8 mouse cellular contexts compared by ENCODE assay signal in the genomic region with DNA sequence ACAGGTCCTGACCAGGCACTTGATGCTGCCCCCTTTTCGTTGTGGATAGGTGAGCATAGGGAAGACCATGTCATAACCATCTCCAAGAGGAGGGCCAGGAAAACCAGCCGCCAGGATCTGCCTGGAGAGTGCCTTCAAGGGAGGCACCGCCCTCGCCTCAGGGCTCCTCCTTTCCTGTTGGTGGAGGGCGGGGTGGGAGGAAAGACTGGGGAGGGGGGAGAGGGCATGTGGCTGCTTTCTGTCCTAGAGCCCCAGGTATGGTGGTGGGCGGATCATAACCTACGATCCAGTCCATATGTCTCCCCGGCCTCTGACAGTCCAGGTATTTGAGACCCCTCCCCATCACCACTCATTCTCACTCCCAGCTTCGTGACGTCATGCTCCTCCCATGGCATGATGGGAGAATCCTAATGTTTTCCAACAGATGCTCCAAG. TPM values are rescaled to one million over a fixed set of nuclear protein-coding genes. Genes with fewer than 3 reads are reported as not detected.
DNase-seq lines count a peak whose midpoint lies in the region; ATAC-seq and TF ChIP-seq lines count a peak whose summit lies in the region.

No protein-coding gene starts in this region.

- intact Hi-C loops in left cerebral cortex, postnatal 36 days (cut with DNase I), result loop anchor here (5.0 kb wide), 1 partner anchor 61 kb away; no protein-coding TSS in a partner anchor
- intact Hi-C loops in gastrocnemius, adult 2 months (cut with DNase I), result no loop called here

- 0 out of 2 replicates have a peak, but pooled peaks have one; percentile 17 for ATAC-seq in lung, embryonic 16.5 days (ENCODE audit: low read depth)
- ATAC-seq in hindbrain, embryonic 12.5 days (ENCODE audit: low FRiP score), result peak; percentile 72

- no peak for DNase-seq in lung, adult 2 months
- DNase-seq in left cerebral cortex, postnatal 36 days (ENCODE audit: low spot score in 2 of 2), result peak; percentile 81
- DNase-seq in right cerebral cortex, adult 2 months (ENCODE audit: low spot score in 2 of 2), result peak; percentile 82 to 88
- DNase-seq in gastrocnemius, adult 2 months, result no peak
- no peak for DNase-seq in gastrocnemius, adult 18-20 months (ENCODE audit: low spot score)
- DNase-seq in heart, embryonic 10.5 days (ENCODE audit: low spot score), result no peak

- no peak overlapping the region for H3K27ac ChIP-seq in lung, embryonic 16.5 days (ENCODE audit: low read length)
- peak overlapping the region; percentile 86 for H3K27ac ChIP-seq in hindbrain, embryonic 12.5 days
- no peak overlapping the region for H3K27ac ChIP-seq in gastrocnemius, adult 2 months
- no peak overlapping the region for H3K27ac ChIP-seq in heart, embryonic 10.5 days

- no peak overlapping the region for H3K4me2 ChIP-seq in lung, embryonic 16.5 days (ENCODE audit: low read depth, low read length)
- H3K4me2 ChIP-seq in hindbrain, embryonic 12.5 days (replicated peaks), result peak overlapping the region; percentile 87

- H3K4me3 ChIP-seq in lung, embryonic 16.5 days (ENCODE audit: low read length), result no peak overlapping the region
- H3K4me3 ChIP-seq in lung, adult 2 months (replicated peaks; ENCODE audit: extremely low read depth, low read depth, low read length), result no peak overlapping the region
- H3K4me3 ChIP-seq in hindbrain, embryonic 12.5 days, result peak overlapping the region; percentile 67
- no peak overlapping the region for H3K4me3 ChIP-seq in gastrocnemius, adult 2 months
- H3K4me3 ChIP-seq in heart, embryonic 10.5 days, result no peak overlapping the region

- H3K9ac ChIP-seq in lung, embryonic 16.5 days (ENCODE audit: low read length), result no peak overlapping the region
- peak overlapping the region; percentile 88; the same call in 1 of the 2 replicates for H3K9ac ChIP-seq in hindbrain, embryonic 12.5 days

- H3K27me3 ChIP-seq in lung, embryonic 16.5 days (ENCODE audit: control insufficient read depth, insufficient read depth, low read depth, low read length), result peaks cover 25% of the 10 kb centered on the region
- H3K27me3 ChIP-seq in hindbrain, embryonic 12.5 days, result peaks cover 13% of the 10 kb centered on the region
- H3K27me3 ChIP-seq in heart, embryonic 10.5 days (ENCODE audit: insufficient read depth, poor library complexity, severe bottlenecking), result peaks cover 89% of the 10 kb centered on the region

- no peaks in the 10 kb centered on the region for H3K9me3 ChIP-seq in lung, embryonic 16.5 days (ENCODE audit: control insufficient read depth, low read length)
- H3K9me3 ChIP-seq in hindbrain, embryonic 12.5 days (replicated peaks), result no peaks in the 10 kb centered on the region
- H3K9me3 ChIP-seq in heart, embryonic 10.5 days, result no peaks in the 10 kb centered on the region

- no peaks in the 10 kb centered on the region for H3K36me3 ChIP-seq in lung, embryonic 16.5 days (ENCODE audit: control insufficient read depth, insufficient read depth, low read length)
- no peaks in the 10 kb centered on the region for H3K36me3 ChIP-seq in hindbrain, embryonic 12.5 days
- no peaks in the 10 kb centered on the region for H3K36me3 ChIP-seq in heart, embryonic 10.5 days

- WGBS in lung, embryonic 16.5 days, result 9% methylated on average over 9 of the region's 10 CpGs
- 8% methylated on average over 10 of the region's 10 CpGs for WGBS in lung, adult 2 months
- 4% methylated on average over 10 of the region's 10 CpGs for WGBS in hindbrain, embryonic 12.5 days
- 4% methylated on average over 10 of the region's 10 CpGs for WGBS in heart, embryonic 10.5 days

- no peak for TF ChIP-seq POLR2A in lung, adult 2 months (IDR thresholded peaks at IDR 0.05; ENCODE audit: borderline replicate concordance, extremely low read depth, low read depth, low read length)

- no peak for TF ChIP-seq CTCF in lung, adult 2 months (IDR thresholded peaks at IDR 0.05; ENCODE audit: insufficient read depth, low read length)
- no peak for TF ChIP-seq CTCF in gastrocnemius, adult 2 months (IDR thresholded peaks at IDR 0.05)

- no peaks in the 10 kb centered on the region for H3K4me1 ChIP-seq in lung, embryonic 16.5 days (replicated peaks; ENCODE audit: control insufficient read depth, insufficient read depth, low read length)
- no peaks in the 10 kb centered on the region for H3K4me1 ChIP-seq in lung, adult 2 months (ENCODE audit: control insufficient read depth, insufficient read depth, low read length)
- peaks cover 33% of the 10 kb centered on the region for H3K4me1 ChIP-seq in hindbrain, embryonic 12.5 days
- H3K4me1 ChIP-seq in heart, embryonic 10.5 days, result peaks cover 10% of the 10 kb centered on the region

RNA-seq across cellular contexts. Expression of gene Phactr3, which starts 22.7 kb away (rescaled TPM):
- 0.70 and 0.87 TPM in 2 replicates for polyA plus RNA-seq in lung, embryonic 16.5 days (2015; fragmentation: Nextera tagmentation; extraction: Ambion mirVana)
- 0.20 and 0.38 TPM in 2 replicates for polyA plus RNA-seq in lung, adult 2 months (2012; rRNA removed)
- polyA plus RNA-seq in hindbrain, embryonic 12.5 days (2016; fragmentation: Nextera tagmentation; extraction: Ambion mirVana), result 17.4 and 20.9 TPM in 2 replicates
- total RNA-seq in left cerebral cortex, postnatal 36 days (2021), result 100 to 1,000 TPM; 163 to 164 TPM
- total RNA-seq in gastrocnemius, adult 2 months (2021), result under 1 TPM in 1 of 2 experiments, not detected in 1; 0.11 TPM
- total RNA-seq in gastrocnemius, adult 18-20 months (2021), result under 1 TPM; 0.07 to 0.18 TPM
- polyA plus RNA-seq in heart, embryonic 10.5 days (2016; fragmentation: Nextera tagmentation; extraction: Ambion mirVana), result 10.8 and 14.0 TPM in 2 replicates

Comparison
In these comparisons a context has a peak if more than half of its experiments do, and no peak if none do; other contexts are left out.
1. DNase-seq: peak in left cerebral cortex, postnatal 36 days (2 of 2) and right cerebral cortex, adult 2 months (2 of 2); none in lung, adult 2 months (single experiment), gastrocnemius, adult 2 months (single experiment), gastrocnemius, adult 18-20 months (single experiment) and heart, embryonic 10.5 days (single experiment).